Mouse (Mus musculus) heart, embryonic 14.5 days (tissue): ENCODE results near the gene Olfr1466. TPM values are rescaled to one million over a fixed set of nuclear protein-coding genes. Genes with fewer than 3 reads are reported as not detected.

ENCODE experiments used
- ATAC-seq: fragments of 200-750 bp; cut with Nextera tagmentation; 2 replicates; pipeline ENCODE4 v1.8.0; 2017; ENCODE audit warnings: low read depth, moderate TSS enrichment; ENCODE audit not compliant: insufficient number of reproducible peaks, insufficient read depth, low FRiP score
- H3K27ac ChIP-seq, 2 experiments: fragments of 200-500 bp in 1 of 2; fragments of 300-500 bp in 1 of 2; sonication (generic) in 1 of 2; replicated peaks in 1 of 2; 2 replicates each; pipeline ENCODE4 v1.5.1; 2012 to 2014; ENCODE audit warnings: low read depth in 2 of 2, low read length in 2 of 2, control low read depth in 1 of 2, mild to moderate bottlenecking in 1 of 2, mixed read lengths in 1 of 2; ENCODE audit not compliant: control insufficient read depth in 1 of 2, insufficient read depth in 1 of 2
- H3K27me3 ChIP-seq: fragments of 300-500 bp; sonication (generic); 2 replicates; pipeline ENCODE4 v1.6.1; 2014; ENCODE audit warnings: mild to moderate bottlenecking, low read length, control low read depth; ENCODE audit not compliant: control insufficient read depth, insufficient read depth
- H3K36me3 ChIP-seq: fragments of 300-500 bp; sonication (generic); 2 replicates; pipeline ENCODE4 v1.6.1; 2014; ENCODE audit warnings: mild to moderate bottlenecking, control low read depth, low read length, mixed read lengths; ENCODE audit not compliant: control insufficient read depth, insufficient read depth
- H3K4me1 ChIP-seq, 2 experiments: fragments of 200-500 bp in 1 of 2; fragments of 300-500 bp in 1 of 2; sonication (generic) in 1 of 2; 2 replicates each; pipeline ENCODE4 v1.6.1; 2012 to 2014; ENCODE audit warnings: low read length in 2 of 2, control low read depth in 1 of 2, mixed read lengths in 1 of 2; ENCODE audit not compliant: control insufficient read depth in 2 of 2, insufficient read depth in 2 of 2
- H3K4me2 ChIP-seq: fragments of 300-500 bp; sonication (generic); 2 replicates; pipeline ENCODE4 v1.6.1; 2014; ENCODE audit warnings: mild to moderate bottlenecking, low read length
- H3K4me3 ChIP-seq, 2 experiments: fragments of 200-500 bp in 1 of 2; fragments of 300-500 bp in 1 of 2; sonication (generic) in 1 of 2; 2 replicates each; pipeline ENCODE4 v1.5.1; 2012 to 2014; ENCODE audit warnings: low read length in 2 of 2, mild to moderate bottlenecking in 2 of 2, control low read depth in 1 of 2, low read depth in 1 of 2, moderate library complexity in 1 of 2; ENCODE audit not compliant: control insufficient read depth in 1 of 2, insufficient read depth in 1 of 2
- H3K9ac ChIP-seq: fragments of 300-500 bp; sonication (generic); 2 replicates; pipeline ENCODE4 v1.6.1; 2014; ENCODE audit warnings: mild to moderate bottlenecking, low read length
- H3K9me3 ChIP-seq: fragments of 300-500 bp; sonication (generic); 2 replicates; pipeline ENCODE4 v1.6.1; 2016; ENCODE audit warnings: low read length, control low read depth; ENCODE audit not compliant: control insufficient read depth
- WGBS: fragments of 180-500 bp; shearing (Covaris S2); extraction: QIAGEN DNeasy Blood & Tissue Kit; methylation state at CpG from one replicate; pipeline ENCODE4 v1.1.7; 2014; 5-methylcytosine and 5-hydroxymethylcytosine counted together
- polyA plus RNA-seq: library from polyadenylated mRNA; unstranded; fragments of >200 nt; fragmentation: Nextera tagmentation; extraction: Ambion mirVana; gene quantifications from 2 replicates; pipeline ENCODE4 v1.2.1, GENCODE M21; 2014

Gene Olfr1466
- polyA plus RNA-seq, result not detected in 2 replicates

- no peak for ATAC-seq
- 75% methylated on average over 2 of the region's 2 CpGs for WGBS
- H3K4me2 ChIP-seq, result no peak within 1 kb of the TSS
Observed at GRCm38 (mm10) chr19:13338562-13338961, at the start of gene Olfr1466. TSS of gene Olfr1466 (plus strand) at chr19:13338862.

GRCm38 (mm10) chr19:13315441-13315840 is 23.2 kb upstream of the Olfr1466 start, which contains the start of gene Olfr1465:
TSS of gene Olfr1465 (minus strand) at chr19:13315541.
- Histone ChIP-seq H3K27me3 (no peaks in the 10 kb centered on the region), H3K9me3 (peaks cover 4% of the 10 kb centered on the region; the same call in 1 of the 2 replicates), H3K36me3 (no peaks in the 10 kb centered on the region), H3K27ac (no peak within 1 kb of the TSS), H3K9ac (no peak within 1 kb of the TSS), H3K4me1 (no peaks in the 10 kb centered on the region), H3K4me2 (no peak within 1 kb of the TSS), H3K4me3 (no peak within 1 kb of the TSS)
- ATAC-seq, result no peak

More at GRCm38 (mm10) chr19:13338562-13338961, at the start of gene Olfr1466:
- Histone ChIP-seq H3K9me3 (peaks cover 15% of the 10 kb centered on the region; the same call in 1 of the 2 replicates), H3K4me1 (no peaks in the 10 kb centered on the region), H3K9ac (no peak within 1 kb of the TSS), H3K27me3 (no peaks in the 10 kb centered on the region), H3K4me3 (no peak within 1 kb of the TSS), H3K36me3 (no peaks in the 10 kb centered on the region), H3K27ac (no peak within 1 kb of the TSS)

GRCm38 (mm10) chr19:13361936-13362335 is 23.3 kb downstream of the Olfr1466 start, which contains the start of gene Olfr1467:
TSS of gene Olfr1467 (plus strand) at chr19:13362236.
- Histone ChIP-seq H3K27me3 (no peaks in the 10 kb centered on the region), H3K4me2 (no peak within 1 kb of the TSS), H3K27ac (no peak within 1 kb of the TSS), H3K9ac (no peak within 1 kb of the TSS), H3K4me1 (no peaks in the 10 kb centered on the region), H3K9me3 (peaks cover 14% of the 10 kb centered on the region), H3K36me3 (no peaks in the 10 kb centered on the region), H3K4me3 (no peak within 1 kb of the TSS)
- WGBS, result 68% methylated on average over 2 of the region's 2 CpGs
- ATAC-seq, result no peak

Other genes starting within 250 kb of the Olfr1466 start
- gene Olfr1457, start 241.0 kb upstream of the Olfr1466 start, polyA plus RNA-seq, result not detected in 2 replicates
- not detected in 2 replicates for gene Olfr1458, start 232.1 kb upstream of the Olfr1466 start, polyA plus RNA-seq
- gene Olfr1459, start 189.3 kb upstream of the Olfr1466 start, polyA plus RNA-seq, result not detected in 2 replicates
- not detected in 2 replicates for gene Olfr1461, start 175.9 kb upstream of the Olfr1466 start, polyA plus RNA-seq
- not detected in 2 replicates for gene Olfr1462, start 153.1 kb upstream of the Olfr1466 start, polyA plus RNA-seq
- not detected in 2 replicates for gene Olfr1463, start 107.5 kb upstream of the Olfr1466 start, polyA plus RNA-seq
- not detected in 2 replicates for gene Olfr1465, start 23.3 kb upstream of the Olfr1466 start, polyA plus RNA-seq
- not detected in 2 replicates for gene Olfr1467, start 23.4 kb downstream of the Olfr1466 start, polyA plus RNA-seq
- not detected in 2 replicates for gene Olfr1469, start 69.0 kb downstream of the Olfr1466 start, polyA plus RNA-seq
- gene Olfr1471, start 104.5 kb downstream of the Olfr1466 start, polyA plus RNA-seq, result not detected in 2 replicates
- gene Olfr1472, start 117.2 kb downstream of the Olfr1466 start, polyA plus RNA-seq, result not detected in 2 replicates
- gene Olfr1474, start 130.7 kb downstream of the Olfr1466 start, polyA plus RNA-seq, result not detected in 2 replicates
- gene Olfr1475, start 141.3 kb downstream of the Olfr1466 start, polyA plus RNA-seq, result not detected in 2 replicates
- not detected in 2 replicates for gene Olfr1477, start 161.7 kb downstream of the Olfr1466 start, polyA plus RNA-seq
- not detected in 2 replicates for gene Olfr1480, start 189.1 kb downstream of the Olfr1466 start, polyA plus RNA-seq
- not detected in 2 replicates for gene Olfr1484, start 244.6 kb downstream of the Olfr1466 start, polyA plus RNA-seq